Mouse (Mus musculus) forebrain, embryonic 14.5 days (tissue): Measurements from ENCODE around the gene Olfr67. TPM values are rescaled to one million over a fixed set of nuclear protein-coding genes. Genes with fewer than 3 reads are reported as not detected.
"Not testable (repeated sequence)": the region's sequence is repeated elsewhere in the genome, so short reads cannot be mapped to it uniquely, and the experiment has no call there.

Experiments
- ATAC-seq: fragments of 200-750 bp; cut with Nextera tagmentation; 2 replicates; pipeline ENCODE4 v1.8.0; 2017; ENCODE audit warnings: mild to moderate bottlenecking, moderate library complexity
- DNase-seq: peaks from one replicate; pipeline ENCODE4 v3.0.0-alpha.2; 2015; ENCODE audit warnings: low spot score
- H3K27ac ChIP-seq: fragments of 300-500 bp; sonication (generic); 2 replicates; pipeline ENCODE4 v1.5.1; 2014; ENCODE audit warnings: low read depth, mild to moderate bottlenecking, control low read depth, low read length, moderate library complexity
- H3K27me3 ChIP-seq: fragments of 300-500 bp; sonication (generic); replicated peaks from 2 replicates; pipeline ENCODE4 v1.6.1; 2014; ENCODE audit warnings: low read length, control low read depth, mixed read lengths; ENCODE audit not compliant: control insufficient read depth, insufficient read depth
- H3K36me3 ChIP-seq: fragments of 300-500 bp; sonication (generic); 2 replicates; pipeline ENCODE4 v1.6.1; 2014; ENCODE audit warnings: low read length, control low read depth; ENCODE audit not compliant: control insufficient read depth, insufficient read depth
- H3K4me1 ChIP-seq: fragments of 300-500 bp; sonication (generic); 2 replicates; pipeline ENCODE4 v1.6.1; 2014; ENCODE audit warnings: antibody characterized with exemption, low read length, control low read depth; ENCODE audit not compliant: control insufficient read depth, insufficient read depth
- H3K4me2 ChIP-seq: fragments of 300-500 bp; sonication (generic); 2 replicates; pipeline ENCODE4 v1.6.1; 2014; ENCODE audit warnings: mild to moderate bottlenecking, control low read depth, low read length
- H3K4me3 ChIP-seq: fragments of 300-500 bp; sonication (generic); 2 replicates; pipeline ENCODE4 v1.5.1; 2014; ENCODE audit warnings: low read depth, low read length, control low read depth
- H3K9ac ChIP-seq: fragments of 300-500 bp; sonication (generic); 2 replicates; pipeline ENCODE4 v1.6.1; 2014; ENCODE audit warnings: mild to moderate bottlenecking, low read length, control low read depth, moderate library complexity
- H3K9me3 ChIP-seq: fragments of 300-500 bp; sonication (generic); replicated peaks from 2 replicates; pipeline ENCODE4 v1.6.1; 2016; ENCODE audit warnings: low read length, control low read depth, mixed read lengths; ENCODE audit not compliant: control insufficient read depth
- WGBS: fragments of 180-500 bp; shearing (Covaris S2); extraction: QIAGEN DNeasy Blood & Tissue Kit; methylation state at CpG from one replicate; pipeline ENCODE4 v1.1.7; 2014; 5-methylcytosine and 5-hydroxymethylcytosine counted together
- polyA plus RNA-seq: library from polyadenylated mRNA; unstranded; fragments of >200 nt; fragmentation: Nextera tagmentation; extraction: Ambion mirVana; gene quantifications from 2 replicates; pipeline ENCODE4 v1.2.1, GENCODE M21; 2014

Gene Olfr67
- polyA plus RNA-seq = not detected in 2 replicates

- DNase-seq (no peak), ATAC-seq (no peak)
- H3K36me3 ChIP-seq = no peaks in the 10 kb centered on the region
- H3K27me3 ChIP-seq = no peaks in the 10 kb centered on the region
- no peak within 1 kb of the TSS for H3K27ac ChIP-seq
- H3K4me3 ChIP-seq = no peak within 1 kb of the TSS
- no peaks in the 10 kb centered on the region for H3K4me1 ChIP-seq
- 74% methylated on average over 3 of the region's 3 CpGs for WGBS
- H3K9ac ChIP-seq = no peak within 1 kb of the TSS
- no peak within 1 kb of the TSS for H3K4me2 ChIP-seq
- no peaks in the 10 kb centered on the region for H3K9me3 ChIP-seq
Measured at GRCm38 (mm10) chr7:103791721-103792120, at the start of gene Olfr67. Gene Olfr67 (minus strand): TSS chr7:103791821.

GRCm38 (mm10) chr7:103840268-103840667, 48.6 kb upstream of the Olfr67 start, which contains the start of gene Hbb-bh2:
Gene Hbb-bh2 (minus strand): TSS chr7:103840520.
- Histone ChIP-seq H3K4me2 (no peak within 1 kb of the TSS), H3K4me3 (no peak within 1 kb of the TSS), H3K36me3 (no peaks in the 10 kb centered on the region), H3K9me3 (no peaks in the 10 kb centered on the region), H3K27ac (no peak within 1 kb of the TSS), H3K27me3 (no peaks in the 10 kb centered on the region), H3K4me1 (no peaks in the 10 kb centered on the region), H3K9ac (no peak within 1 kb of the TSS)
- no peak for ATAC-seq
- DNase-seq = no peak
- 73% methylated on average over 3 of the region's 3 CpGs for WGBS

GRCm38 (mm10) chr7:103827808-103828207, 36.2 kb upstream of the Olfr67 start, which contains the start of gene Hbb-bs:
Gene Hbb-bs (minus strand): TSS chr7:103828096.
- H3K27me3 ChIP-seq = no peaks in the 10 kb centered on the region
- no peak within 1 kb of the TSS for H3K27ac ChIP-seq
- WGBS = 86% methylated on average over 4 of the region's 4 CpGs
- H3K36me3 ChIP-seq = no peaks in the 10 kb centered on the region
- no peak within 1 kb of the TSS for H3K9ac ChIP-seq
- H3K4me2 ChIP-seq = no peak within 1 kb of the TSS
- H3K9me3 ChIP-seq = no peaks in the 10 kb centered on the region
- no peak for DNase-seq
- H3K4me3 ChIP-seq = no peak within 1 kb of the TSS
- ATAC-seq = no peak
- H3K4me1 ChIP-seq = no peaks in the 10 kb centered on the region

- not testable (repeated sequence) for H3K9ac ChIP-seq, H3K4me3 ChIP-seq, H3K27ac ChIP-seq, H3K9me3 ChIP-seq, H3K36me3 ChIP-seq, ATAC-seq, H3K4me2 ChIP-seq, H3K4me1 ChIP-seq, H3K27me3 ChIP-seq, DNase-seq
- WGBS = no CpG with 5 or more reads among the region's 2 CpGs
Measured at GRCm38 (mm10) chr7:103827139-103827538, 35.5 kb upstream of the Olfr67 start.

GRCm38 (mm10) chr7:103826255-103826887, 34.8 kb upstream of the Olfr67 start:
- ATAC-seq = no peak
- no peaks in the 10 kb centered on the region for H3K27me3 ChIP-seq
- 71% methylated on average over 3 of the region's 3 CpGs for WGBS

GRCm38 (mm10) chr7:103825536-103826254, 34.1 kb upstream of the Olfr67 start:
- ATAC-seq = no peak
- WGBS = 89% methylated on average over 3 of the region's 3 CpGs
- no peaks in the 10 kb centered on the region for H3K4me1 ChIP-seq

More at GRCm38 (mm10) chr7:103826255-103826887, 34.8 kb upstream of the Olfr67 start:
- H3K9me3 ChIP-seq = no peaks in the 10 kb centered on the region
- H3K36me3 ChIP-seq = no peaks in the 10 kb centered on the region
- DNase-seq = no peak
- no peaks in the 10 kb centered on the region for H3K4me1 ChIP-seq
- no peak overlapping the region for H3K4me2 ChIP-seq
- H3K4me3 ChIP-seq = no peak overlapping the region
- H3K27ac ChIP-seq = no peak overlapping the region
- H3K9ac ChIP-seq = no peak overlapping the region

GRCm38 (mm10) chr7:103824597-103824996, 33.0 kb upstream of the Olfr67 start:
- Histone ChIP-seq H3K4me3 (no peak overlapping the region), H3K27me3 (no peaks in the 10 kb centered on the region), H3K9ac (no peak overlapping the region), H3K4me1 (no peaks in the 10 kb centered on the region), H3K4me2 (no peak overlapping the region), H3K27ac (no peak overlapping the region), H3K9me3 (no peaks in the 10 kb centered on the region), H3K36me3 (no peaks in the 10 kb centered on the region)
- WGBS = 81% methylated on average over 2 of the region's 2 CpGs
- ATAC-seq (no peak), DNase-seq (no peak)

More at GRCm38 (mm10) chr7:103825536-103826254, 34.1 kb upstream of the Olfr67 start:
- Histone ChIP-seq H3K27ac (no peak overlapping the region), H3K9me3 (no peaks in the 10 kb centered on the region), H3K4me2 (no peak overlapping the region), H3K4me3 (no peak overlapping the region), H3K36me3 (no peaks in the 10 kb centered on the region), H3K27me3 (no peaks in the 10 kb centered on the region), H3K9ac (no peak overlapping the region)
- DNase-seq = no peak

GRCm38 (mm10) chr7:103815085-103815484, 23.5 kb upstream of the Olfr67 start:
- H3K27ac ChIP-seq, H3K27me3 ChIP-seq, H3K4me1 ChIP-seq, H3K9me3 ChIP-seq, H3K9ac ChIP-seq, DNase-seq, H3K36me3 ChIP-seq, ATAC-seq, H3K4me3 ChIP-seq, H3K4me2 ChIP-seq: not testable (repeated sequence)
- WGBS = 71% methylated on average over 1 of the region's 2 CpGs

GRCm38 (mm10) chr7:103813766-103814165, 22.1 kb upstream of the Olfr67 start, which contains the start of gene Hbb-bt:
Gene Hbb-bt (minus strand): TSS chr7:103813996.
- WGBS = 88% methylated on average over 3 of the region's 3 CpGs
- H3K27ac ChIP-seq = no peak within 1 kb of the TSS
- DNase-seq (no peak), ATAC-seq (no peak)
- no peaks in the 10 kb centered on the region for H3K9me3 ChIP-seq
- H3K27me3 ChIP-seq = no peaks in the 10 kb centered on the region
- no peak within 1 kb of the TSS for H3K4me2 ChIP-seq
- H3K4me1 ChIP-seq = no peaks in the 10 kb centered on the region
- no peak within 1 kb of the TSS for H3K4me3 ChIP-seq
- no peaks in the 10 kb centered on the region for H3K36me3 ChIP-seq
- no peak within 1 kb of the TSS for H3K9ac ChIP-seq
